Mouse (Mus musculus): ENCODE data around the gene Dsp. TPM values are rescaled to one million over a fixed set of nuclear protein-coding genes. Genes with fewer than 3 reads are reported as not detected.
A peak's percentile ranks its signal among the peaks of the same experiment; 100 is the strongest.

Gene Dsp
- total and polyA plus RNA-seq, 3 experiments = 0.17 TPM; not detected in 2

DNA sequence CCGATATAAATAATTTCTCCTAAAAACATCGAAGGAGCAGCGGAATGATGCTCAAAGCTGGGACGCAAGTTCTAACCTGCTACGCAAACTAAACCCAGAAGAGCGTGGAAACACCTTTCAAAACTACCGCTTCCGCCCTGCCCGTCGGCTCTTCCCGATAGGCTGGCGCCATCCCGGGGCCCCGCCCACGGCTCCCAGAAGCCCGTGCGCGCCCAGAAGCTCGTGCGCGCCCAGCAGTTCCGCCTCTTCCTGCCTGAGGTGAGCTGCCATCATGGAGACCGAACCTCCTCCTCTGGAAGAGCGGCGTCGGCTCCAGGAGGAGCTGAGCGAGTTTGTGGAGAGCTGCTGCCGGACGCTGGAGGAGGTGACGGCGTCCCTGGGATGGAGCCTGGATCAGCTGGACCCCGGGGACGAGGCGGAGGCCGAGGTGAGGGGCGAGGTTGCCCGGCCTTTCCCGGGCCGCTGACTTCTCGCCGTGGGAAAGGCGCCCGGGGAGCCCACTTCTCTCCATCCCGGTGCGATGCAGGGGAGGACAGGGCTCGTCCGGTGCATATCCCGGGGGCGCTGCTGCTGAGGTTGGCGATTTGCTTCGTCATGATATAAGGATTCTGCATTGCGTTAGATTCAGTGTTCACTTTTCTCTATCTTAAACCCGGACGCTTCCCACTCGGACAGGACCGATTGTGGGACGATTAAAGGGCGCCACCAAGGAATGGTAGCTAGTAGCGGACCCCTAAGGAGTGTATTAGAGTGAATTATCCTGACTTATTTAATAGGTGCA is 53.8 kb downstream of the Dsp start, which contains the start of gene Snrnp48 (continued):
- peak; percentile 85; the same call in 1 of the 2 replicates for TF ChIP-seq E2F4 (IDR thresholded peaks at IDR 0.05; ENCODE audit: insufficient replicate concordance, low read depth, low read length)
- no peak for TF ChIP-seq CHD2 (IDR thresholded peaks at IDR 0.05; ENCODE audit: low read length)
- TF ChIP-seq ELF1 (IDR thresholded peaks at IDR 0.05; ENCODE audit: low read depth, low read length) = peak; percentile 97
- no peak for TF ChIP-seq RAD21 (IDR thresholded peaks at IDR 0.05; ENCODE audit: low read depth, low read length)
- no peak for TF ChIP-seq UBTF (IDR thresholded peaks at IDR 0.05; ENCODE audit: low read depth, low read length)
- TF ChIP-seq NRF1 (IDR thresholded peaks at IDR 0.05; ENCODE audit: low read depth, low read length) = peak; percentile 67
- peak; percentile 76 for TF ChIP-seq MYC (IDR thresholded peaks at IDR 0.05; ENCODE audit: low read depth, low read length)
- TF ChIP-seq ETS1 (conservative IDR thresholded peaks at IDR 0.05; ENCODE audit: low read depth, low read length) = no peak

GRCm38 (mm10) chr13:38211122-38211521 is 60.0 kb downstream of the Dsp start:
- H3K4me1 ChIP-seq (ENCODE audit: control insufficient read depth in 1 of 2, insufficient read depth in 2 of 2) = peaks cover 0 to 26% of the 10 kb centered on the region in 2 experiments; a peak in 2 of 4 replicates
- H3K79me2 ChIP-seq (replicated peaks; ENCODE audit: control insufficient read depth, extremely low read depth, insufficient read depth, poor library complexity, severe bottlenecking) = peaks cover 49% of the 10 kb centered on the region
- TF ChIP-seq EP300 (IDR thresholded peaks at IDR 0.05; ENCODE audit: low read length) (no peak), MAFK (IDR thresholded peaks at IDR 0.05; ENCODE audit: insufficient replicate concordance, low read length) (no peak), E2F4 (IDR thresholded peaks at IDR 0.05; ENCODE audit: insufficient replicate concordance, low read depth, low read length) (no peak), ELF1 (IDR thresholded peaks at IDR 0.05; ENCODE audit: low read depth, low read length) (no peak), POLR2AphosphoS2 (IDR thresholded peaks at IDR 0.05; ENCODE audit: low read depth, low read length) (no peak), ZC3H11A (IDR thresholded peaks at IDR 0.05; ENCODE audit: low read depth, low read length) (no peak)
- H3K27ac ChIP-seq (ENCODE audit: insufficient read depth, low read depth) = no peak overlapping the region
- no peak overlapping the region for H3K4me3 ChIP-seq (replicated peaks in 1 of 3; ENCODE audit: low read depth in 2 of 3, low read length in 2 of 3, poor library complexity in 1 of 3)
- dilution Hi-C loops (cut with MboI; ENCODE audit: extremely low pct_ligation_motif_present, extremely low pct_unique_long_range_greater_than_20kb, low sequenced_read_pairs) = no loop called here
- no peaks in the 10 kb centered on the region for H3K27me3 ChIP-seq (replicated peaks)
- H3K36me3 ChIP-seq (replicated peaks in 1 of 2; ENCODE audit: control insufficient read depth in 1 of 2, insufficient read depth in 1 of 2, low read length in 1 of 2) = peaks cover 46 to 84% of the 10 kb centered on the region in 2 experiments
- H3K9me3 ChIP-seq (replicated peaks; ENCODE audit: low read length) = no peaks in the 10 kb centered on the region
- in situ Hi-C loops (cut with MboI; ENCODE audit: low pct_ligation_motif_present, low pct_unique_long_range_greater_than_20kb, low sequenced_read_pairs) = loop anchor here (25.0 kb wide), 1 partner anchor 376 kb away; no protein-coding TSS in a partner anchor
- no peak overlapping the region for H3K9ac ChIP-seq (ENCODE audit: insufficient read depth, low read depth)
- DNase-seq (ENCODE audit: extremely low read depth) = no peak
- H3K4me2 ChIP-seq (ENCODE audit: insufficient read depth, low read depth, poor library complexity, severe bottlenecking) = no peak overlapping the region

DNA sequence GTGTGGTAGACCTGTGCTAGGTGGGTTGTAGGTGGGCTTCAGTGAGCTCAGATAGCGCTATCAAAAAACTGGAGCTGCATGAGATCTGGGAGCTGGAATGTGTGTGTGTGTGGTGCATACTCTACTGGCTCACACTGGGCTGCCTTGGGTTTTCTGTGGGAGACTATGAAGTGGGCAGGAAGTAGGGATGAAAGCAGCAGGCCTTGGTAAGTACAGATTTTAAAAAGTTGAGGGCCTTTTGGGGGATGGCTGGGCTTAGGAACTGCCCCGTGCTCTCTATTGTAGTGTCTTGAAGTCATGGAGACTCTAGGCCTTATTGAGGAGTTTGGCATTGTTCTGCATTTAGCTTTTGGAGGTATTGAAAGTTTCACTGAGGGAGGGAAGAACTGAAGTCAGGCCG is 67.6 kb downstream of the Dsp start:
- H3K9ac ChIP-seq (ENCODE audit: insufficient read depth, low read depth) = no peak overlapping the region
- no peak overlapping the region for H3K4me2 ChIP-seq (ENCODE audit: insufficient read depth, low read depth, poor library complexity, severe bottlenecking)
- H3K79me2 ChIP-seq (replicated peaks; ENCODE audit: control insufficient read depth, extremely low read depth, insufficient read depth, poor library complexity, severe bottlenecking) = peaks cover 9% of the 10 kb centered on the region
- DNase-seq (ENCODE audit: extremely low read depth) = no peak
- in situ Hi-C loops (cut with MboI; ENCODE audit: low pct_ligation_motif_present, low pct_unique_long_range_greater_than_20kb, low sequenced_read_pairs) = loop anchor here (25.0 kb wide), 1 partner anchor 369 kb away; no protein-coding TSS in a partner anchor
- H3K4me3 ChIP-seq (replicated peaks in 1 of 3; ENCODE audit: low read depth in 2 of 3, low read length in 2 of 3, poor library complexity in 1 of 3) = no peak overlapping the region
- peaks cover 70 to 93% of the 10 kb centered on the region in 2 experiments for H3K36me3 ChIP-seq (replicated peaks in 1 of 2; ENCODE audit: control insufficient read depth in 1 of 2, insufficient read depth in 1 of 2, low read length in 1 of 2)
- no peaks in the 10 kb centered on the region for H3K27me3 ChIP-seq (replicated peaks)
- H3K4me1 ChIP-seq (ENCODE audit: control insufficient read depth in 1 of 2, insufficient read depth in 2 of 2) = no peaks in the 10 kb centered on the region
- dilution Hi-C loops (cut with MboI; ENCODE audit: extremely low pct_ligation_motif_present, extremely low pct_unique_long_range_greater_than_20kb, low sequenced_read_pairs) = no loop called here
- TF ChIP-seq POLR2A (IDR thresholded peaks at IDR 0.05; ENCODE audit: low read depth, low read length) = no peak
- no peak for TF ChIP-seq RCOR1 (conservative IDR thresholded peaks at IDR 0.05; ENCODE audit: low read depth, low read length)
- no peak for TF ChIP-seq PAX5 (IDR thresholded peaks at IDR 0.05; ENCODE audit: low read length)
- no peak for TF ChIP-seq ZMIZ1 (IDR thresholded peaks at IDR 0.05; ENCODE audit: low read depth, low read length)
- TF ChIP-seq SIN3A (IDR thresholded peaks at IDR 0.05; ENCODE audit: low read length) = no peak
- TF ChIP-seq MAZ (IDR thresholded peaks at IDR 0.05; ENCODE audit: low read depth, low read length) = no peak
- TF ChIP-seq ETS1 (conservative IDR thresholded peaks at IDR 0.05; ENCODE audit: low read depth, low read length) = no peak
- TF ChIP-seq HCFC1 (IDR thresholded peaks at IDR 0.05; ENCODE audit: low read depth, low read length) = no peak
- no peak for TF ChIP-seq UBTF (IDR thresholded peaks at IDR 0.05; ENCODE audit: low read depth, low read length)
- TF ChIP-seq SMC3 (IDR thresholded peaks at IDR 0.05; ENCODE audit: low read depth, low read length) = no peak
- TF ChIP-seq ZNF384 (IDR thresholded peaks at IDR 0.05; ENCODE audit: low read depth, low read length) = no peak
- no peak overlapping the region for H3K27ac ChIP-seq (ENCODE audit: insufficient read depth, low read depth)
- H3K9me3 ChIP-seq (replicated peaks; ENCODE audit: low read length) = no peaks in the 10 kb centered on the region

All from CH12.LX (cell line).